Mouse (Mus musculus): ENCODE measurements around the gene Smpd1. TPM values are rescaled to one million over a fixed set of nuclear protein-coding genes. Genes with fewer than 3 reads are reported as not detected.
A peak's percentile ranks its signal among the peaks of the same experiment; 100 is the strongest.

Smpd1 gene
- polyA plus RNA-seq, 1 experiment from 2014 or later: 40.4 TPM

DNA sequence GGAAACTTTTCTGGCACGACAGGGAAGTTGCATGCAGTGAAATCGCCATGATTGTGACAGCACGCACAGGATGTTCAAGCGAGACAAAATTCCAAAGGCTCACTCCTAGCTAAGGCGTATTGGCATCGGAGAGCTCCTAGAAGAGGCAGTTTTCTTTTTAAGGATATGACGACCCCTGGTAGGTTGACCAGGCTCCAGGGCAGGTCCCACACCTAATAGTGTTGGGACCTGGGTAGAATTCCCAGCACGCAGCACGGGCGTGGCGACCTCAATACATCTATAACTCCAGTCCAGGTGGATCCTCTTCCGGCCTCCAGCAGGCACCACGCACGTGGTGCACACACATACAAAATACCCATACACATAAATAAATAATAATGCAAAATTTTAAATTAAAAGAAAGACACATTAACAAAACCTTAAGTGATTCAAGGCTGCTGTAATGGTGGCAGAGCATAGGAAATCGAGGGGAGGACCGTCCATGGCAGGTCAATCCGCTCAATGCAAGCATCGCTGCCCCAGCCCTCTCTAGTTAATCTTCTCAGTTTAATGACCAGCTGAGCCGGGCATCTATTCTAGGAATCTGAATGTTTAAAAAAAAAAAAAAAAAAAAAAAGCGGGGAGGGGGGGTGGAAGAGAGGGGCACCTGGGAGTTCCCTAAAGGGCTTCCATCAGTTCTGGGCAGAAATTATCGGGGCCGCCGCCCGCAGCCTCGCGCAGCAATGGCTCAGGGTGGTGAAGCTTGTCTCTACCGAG, 526 bp upstream of the Smpd1 start:
- Histone ChIP-seq H3K27ac (ENCODE audit: low read length) (no peak overlapping the region), H3K4me1 (ENCODE audit: control insufficient read depth, insufficient read depth, low read length) (0 out of 2 replicates have a peak, but pooled peaks cover 3% of the 10 kb centered on the region), H3K27me3 (ENCODE audit: control insufficient read depth, insufficient read depth, low read length) (no peaks in the 10 kb centered on the region), H3K36me3 (ENCODE audit: control insufficient read depth, insufficient read depth, low read length) (peaks cover 4% of the 10 kb centered on the region), H3K9ac (replicated peaks; ENCODE audit: low read depth, low read length) (peak overlapping the region; percentile 50; the same call in 1 of the 2 replicates), H3K4me2 (replicated peaks; ENCODE audit: low read depth, low read length) (peak overlapping the region; percentile 62), H3K9me3 (ENCODE audit: control insufficient read depth, low read depth, low read length) (no peaks in the 10 kb centered on the region), H3K4me3 (ENCODE audit: low read depth, low read length) (peak overlapping the region; percentile 68)
- WGBS: 32% methylated on average over 26 of the region's 27 CpGs
- no peak for ATAC-seq (ENCODE audit: insufficient number of reproducible peaks, insufficient read depth, low FRiP score, low read depth)

DNA sequence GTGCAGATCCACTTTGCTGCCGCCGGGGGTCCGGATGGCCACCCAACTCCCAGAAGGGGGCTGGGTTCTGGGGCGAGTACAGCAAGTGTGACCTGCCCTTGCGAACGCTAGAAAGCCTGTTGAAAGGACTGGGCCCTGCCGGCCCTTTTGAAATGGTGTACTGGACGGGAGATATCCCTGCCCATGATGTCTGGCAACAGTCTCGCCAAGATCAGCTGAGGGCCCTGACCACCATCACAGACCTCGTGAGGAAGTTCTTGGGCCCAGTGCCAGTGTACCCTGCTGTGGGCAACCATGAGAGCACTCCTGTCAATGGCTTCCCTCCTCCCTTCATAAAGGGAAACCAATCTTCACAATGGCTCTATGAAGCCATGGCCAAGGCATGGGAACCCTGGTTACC, 1.4 kb downstream of the Smpd1 start:
- Histone ChIP-seq H3K4me3 (ENCODE audit: low read depth, low read length) (no peak overlapping the region), H3K27ac (ENCODE audit: low read length) (no peak overlapping the region), H3K4me1 (ENCODE audit: control insufficient read depth, insufficient read depth, low read length) (0 out of 2 replicates have a peak, but pooled peaks cover 3% of the 10 kb centered on the region), H3K4me2 (replicated peaks; ENCODE audit: low read depth, low read length) (no peak overlapping the region), H3K9me3 (ENCODE audit: control insufficient read depth, low read depth, low read length) (no peaks in the 10 kb centered on the region), H3K9ac (replicated peaks; ENCODE audit: low read depth, low read length) (no peak overlapping the region), H3K36me3 (ENCODE audit: control insufficient read depth, insufficient read depth, low read length) (peaks cover 8% of the 10 kb centered on the region), H3K27me3 (ENCODE audit: control insufficient read depth, insufficient read depth, low read length) (no peaks in the 10 kb centered on the region)
- ATAC-seq (ENCODE audit: insufficient number of reproducible peaks, insufficient read depth, low FRiP score, low read depth): no peak
- 83% methylated on average over 10 of the region's 10 CpGs for WGBS

DNA sequence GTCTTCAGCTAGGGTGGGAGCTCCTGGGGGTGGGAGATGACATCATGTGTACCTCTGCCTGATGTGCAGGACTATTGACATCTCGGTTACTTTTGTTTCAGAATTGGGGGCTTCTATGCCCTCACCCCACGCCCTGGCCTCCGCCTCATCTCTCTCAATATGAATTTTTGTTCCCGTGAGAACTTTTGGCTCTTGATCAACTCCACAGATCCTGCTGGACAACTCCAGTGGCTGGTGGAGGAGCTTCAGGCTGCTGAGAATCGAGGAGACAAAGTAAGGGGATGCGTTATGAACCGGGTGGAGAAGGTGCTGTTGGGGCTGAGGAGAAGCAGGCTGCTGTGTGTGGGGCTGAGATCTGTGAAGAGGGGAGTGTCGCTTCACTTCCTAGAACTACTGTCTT, 2.2 kb downstream of the Smpd1 start:
- Histone ChIP-seq H3K4me1 (ENCODE audit: control insufficient read depth, insufficient read depth, low read length) (0 out of 2 replicates have a peak, but pooled peaks cover 3% of the 10 kb centered on the region), H3K27ac (ENCODE audit: low read length) (no peak overlapping the region), H3K4me2 (replicated peaks; ENCODE audit: low read depth, low read length) (no peak overlapping the region), H3K4me3 (ENCODE audit: low read depth, low read length) (no peak overlapping the region), H3K9me3 (ENCODE audit: control insufficient read depth, low read depth, low read length) (no peaks in the 10 kb centered on the region), H3K36me3 (ENCODE audit: control insufficient read depth, insufficient read depth, low read length) (peaks cover 8% of the 10 kb centered on the region), H3K9ac (replicated peaks; ENCODE audit: low read depth, low read length) (no peak overlapping the region), H3K27me3 (ENCODE audit: control insufficient read depth, insufficient read depth, low read length) (no peaks in the 10 kb centered on the region)
- ATAC-seq (ENCODE audit: insufficient number of reproducible peaks, insufficient read depth, low FRiP score, low read depth): no peak
- WGBS: 81% methylated on average over 8 of the region's 8 CpGs

DNA sequence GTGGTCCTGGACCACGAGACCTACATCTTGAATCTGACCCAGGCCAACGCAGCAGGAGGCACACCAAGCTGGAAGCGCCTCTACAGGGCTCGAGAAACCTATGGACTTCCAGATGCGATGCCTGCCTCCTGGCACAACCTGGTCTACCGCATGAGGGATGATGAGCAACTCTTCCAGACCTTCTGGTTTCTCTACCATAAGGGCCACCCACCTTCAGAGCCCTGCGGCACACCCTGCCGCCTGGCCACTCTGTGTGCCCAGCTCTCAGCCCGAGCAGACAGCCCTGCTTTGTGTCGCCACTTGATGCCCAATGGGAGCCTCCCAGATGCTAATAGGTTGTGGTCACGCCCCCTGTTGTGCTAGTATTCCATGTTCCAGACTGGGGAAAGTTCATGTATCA, 3.5 kb downstream of the Smpd1 start:
- no peak overlapping the region for H3K4me3 ChIP-seq (ENCODE audit: low read depth, low read length)
- no peak overlapping the region for H3K9ac ChIP-seq (replicated peaks; ENCODE audit: low read depth, low read length)
- H3K9me3 ChIP-seq (ENCODE audit: control insufficient read depth, low read depth, low read length): no peaks in the 10 kb centered on the region
- no peak overlapping the region for H3K27ac ChIP-seq (ENCODE audit: low read length)
- no peak for ATAC-seq (ENCODE audit: insufficient number of reproducible peaks, insufficient read depth, low FRiP score, low read depth)
- 0 out of 2 replicates have a peak, but pooled peaks cover 3% of the 10 kb centered on the region for H3K4me1 ChIP-seq (ENCODE audit: control insufficient read depth, insufficient read depth, low read length)
- peaks cover 8% of the 10 kb centered on the region for H3K36me3 ChIP-seq (ENCODE audit: control insufficient read depth, insufficient read depth, low read length)
- H3K27me3 ChIP-seq (ENCODE audit: control insufficient read depth, insufficient read depth, low read length): no peaks in the 10 kb centered on the region
- H3K4me2 ChIP-seq (replicated peaks; ENCODE audit: low read depth, low read length): no peak overlapping the region
- 87% methylated on average over 11 of the region's 11 CpGs for WGBS

DNA sequence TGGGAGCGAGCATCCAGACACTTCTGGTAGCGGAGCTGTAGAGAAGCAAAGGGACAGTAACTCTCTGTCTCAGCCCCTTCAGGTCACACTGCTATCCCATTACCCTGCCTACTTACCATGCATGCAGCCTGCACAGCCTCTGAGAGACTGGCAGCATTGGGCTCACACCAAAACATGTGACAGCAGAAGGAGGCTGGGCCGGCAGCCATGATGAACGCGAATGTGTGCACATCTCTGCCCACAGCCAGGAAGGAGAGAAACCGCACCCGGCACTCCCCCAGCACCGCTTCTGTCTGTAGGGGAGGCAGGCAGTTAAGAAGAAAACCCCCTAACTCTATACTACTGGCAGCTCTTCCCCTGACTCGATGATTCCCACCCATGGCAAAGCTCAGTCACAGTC, 4.9 kb downstream of the Smpd1 start:
- WGBS: 86% methylated on average over 9 of the region's 9 CpGs
- no peak overlapping the region for H3K9ac ChIP-seq (replicated peaks; ENCODE audit: low read depth, low read length)
- no peak overlapping the region for H3K4me3 ChIP-seq (ENCODE audit: low read depth, low read length)
- H3K27me3 ChIP-seq (ENCODE audit: control insufficient read depth, insufficient read depth, low read length): no peaks in the 10 kb centered on the region
- ATAC-seq (ENCODE audit: insufficient number of reproducible peaks, insufficient read depth, low FRiP score, low read depth): no peak
- no peaks in the 10 kb centered on the region for H3K9me3 ChIP-seq (ENCODE audit: control insufficient read depth, low read depth, low read length)
- no peak overlapping the region for H3K4me2 ChIP-seq (replicated peaks; ENCODE audit: low read depth, low read length)
- H3K27ac ChIP-seq (ENCODE audit: low read length): no peak overlapping the region
- H3K36me3 ChIP-seq (ENCODE audit: control insufficient read depth, insufficient read depth, low read length): peaks cover 8% of the 10 kb centered on the region
- H3K4me1 ChIP-seq (ENCODE audit: control insufficient read depth, insufficient read depth, low read length): 0 out of 2 replicates have a peak, but pooled peaks cover 3% of the 10 kb centered on the region

DNA sequence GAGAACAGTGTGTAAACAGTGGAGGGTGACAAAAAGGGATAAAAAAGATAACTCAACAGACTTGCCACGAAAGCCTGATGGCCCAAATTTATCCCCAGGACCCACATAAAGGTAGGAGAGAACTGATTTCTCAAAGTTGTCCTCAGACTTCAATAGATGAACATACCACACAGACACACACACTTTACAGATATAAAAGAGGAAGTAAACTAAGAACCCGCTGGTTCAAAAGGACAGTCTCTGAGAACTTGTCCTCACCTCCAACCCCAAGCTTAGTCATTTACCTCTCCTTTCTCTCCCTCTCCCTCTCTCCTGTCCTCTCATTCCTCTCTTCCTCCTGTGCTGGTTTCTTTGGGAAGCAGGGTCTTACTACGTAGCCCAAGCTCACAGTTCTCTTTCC, 8.2 kb downstream of the Smpd1 start:
- no peak overlapping the region for H3K9ac ChIP-seq (replicated peaks; ENCODE audit: low read depth, low read length)
- H3K27me3 ChIP-seq (ENCODE audit: control insufficient read depth, insufficient read depth, low read length): no peaks in the 10 kb centered on the region
- H3K36me3 ChIP-seq (ENCODE audit: control insufficient read depth, insufficient read depth, low read length): peaks cover 26% of the 10 kb centered on the region
- WGBS: 88% methylated on average over 3 of the region's 3 CpGs
- ATAC-seq (ENCODE audit: insufficient number of reproducible peaks, insufficient read depth, low FRiP score, low read depth): no peak
- H3K27ac ChIP-seq (ENCODE audit: low read length): no peak overlapping the region
- no peak overlapping the region for H3K4me3 ChIP-seq (ENCODE audit: low read depth, low read length)
- no peaks in the 10 kb centered on the region for H3K4me1 ChIP-seq (ENCODE audit: control insufficient read depth, insufficient read depth, low read length)
- no peak overlapping the region for H3K4me2 ChIP-seq (replicated peaks; ENCODE audit: low read depth, low read length)
- H3K9me3 ChIP-seq (ENCODE audit: control insufficient read depth, low read depth, low read length): no peaks in the 10 kb centered on the region

DNA sequence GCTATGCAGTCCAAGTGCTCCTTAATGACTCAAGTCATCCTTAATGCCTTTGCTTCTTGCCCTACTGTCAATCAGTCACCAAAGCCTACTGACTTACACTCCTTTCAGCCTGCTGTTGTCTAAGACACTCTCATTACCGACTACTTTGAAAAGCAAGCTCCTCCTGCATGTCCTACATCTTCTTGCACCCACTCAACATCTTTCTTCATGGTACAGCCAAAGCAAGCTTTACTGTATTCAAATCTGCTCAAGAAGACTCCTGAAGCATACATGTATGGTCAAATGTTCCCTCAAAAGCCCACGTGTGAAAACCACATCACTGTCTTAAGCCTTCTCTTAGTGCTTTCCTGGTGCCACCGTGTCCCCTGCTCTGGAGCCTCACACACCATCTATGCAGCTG, 9.2 kb downstream of the Smpd1 start:
- Histone ChIP-seq H3K27ac (ENCODE audit: low read length) (no peak overlapping the region), H3K27me3 (ENCODE audit: control insufficient read depth, insufficient read depth, low read length) (no peaks in the 10 kb centered on the region), H3K9me3 (ENCODE audit: control insufficient read depth, low read depth, low read length) (no peaks in the 10 kb centered on the region), H3K36me3 (ENCODE audit: control insufficient read depth, insufficient read depth, low read length) (peaks cover 22% of the 10 kb centered on the region; the same call in 1 of the 2 replicates), H3K4me3 (ENCODE audit: low read depth, low read length) (no peak overlapping the region), H3K9ac (replicated peaks; ENCODE audit: low read depth, low read length) (no peak overlapping the region), H3K4me2 (replicated peaks; ENCODE audit: low read depth, low read length) (no peak overlapping the region), H3K4me1 (ENCODE audit: control insufficient read depth, insufficient read depth, low read length) (no peaks in the 10 kb centered on the region)
- no peak for ATAC-seq (ENCODE audit: insufficient number of reproducible peaks, insufficient read depth, low FRiP score, low read depth)
- 84% methylated on average over 3 of the region's 3 CpGs for whole genome bisulfite sequencing

DNA sequence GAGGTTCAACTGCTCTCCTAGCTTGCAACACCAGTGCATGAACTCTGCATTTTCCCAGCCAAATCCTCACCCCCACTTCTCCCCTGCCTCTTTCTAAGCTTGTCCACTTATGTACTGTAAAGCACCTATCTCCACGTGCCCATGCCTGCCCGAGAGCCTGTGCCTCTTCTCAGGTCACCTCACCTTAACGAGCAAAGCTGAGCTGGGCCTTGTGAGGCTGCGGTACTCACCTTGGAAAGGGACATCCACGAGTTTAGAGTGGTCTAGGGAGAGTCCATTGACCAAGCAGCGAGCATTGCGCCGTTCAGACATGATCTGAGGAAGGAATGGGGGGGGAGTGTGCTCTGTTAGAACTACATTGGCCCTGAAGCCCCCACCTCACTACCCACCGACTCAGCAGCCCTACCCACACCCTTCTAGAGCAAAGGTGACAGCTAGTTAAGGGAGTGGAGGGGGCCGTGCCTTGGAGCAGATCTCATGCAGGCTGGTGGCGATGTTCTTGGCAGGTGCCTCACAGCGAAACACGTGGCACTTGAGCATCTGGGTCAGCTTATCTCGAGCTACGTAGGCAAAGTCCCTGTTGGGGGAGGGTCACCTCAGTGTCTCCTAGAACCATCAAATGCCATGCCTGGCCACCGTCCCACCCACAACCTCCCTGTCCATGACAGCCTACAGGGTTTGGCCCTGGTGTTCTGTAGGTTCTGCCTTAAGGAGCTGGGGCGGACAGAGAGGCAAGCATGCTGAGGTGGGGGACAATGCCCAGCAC, 11.1 kb downstream of the Smpd1 start:
- Histone ChIP-seq H3K4me1 (ENCODE audit: control insufficient read depth, insufficient read depth, low read length) (peaks cover 15% of the 10 kb centered on the region; the same call in 1 of the 2 replicates), H3K9ac (replicated peaks; ENCODE audit: low read depth, low read length) (no peak overlapping the region), H3K27me3 (ENCODE audit: control insufficient read depth, insufficient read depth, low read length) (no peaks in the 10 kb centered on the region), H3K9me3 (ENCODE audit: control insufficient read depth, low read depth, low read length) (no peaks in the 10 kb centered on the region), H3K36me3 (ENCODE audit: control insufficient read depth, insufficient read depth, low read length) (peaks cover 18% of the 10 kb centered on the region; the same call in 1 of the 2 replicates), H3K4me2 (replicated peaks; ENCODE audit: low read depth, low read length) (no peak overlapping the region), H3K4me3 (ENCODE audit: low read depth, low read length) (no peak overlapping the region), H3K27ac (ENCODE audit: low read length) (no peak overlapping the region)
- no peak for ATAC-seq (ENCODE audit: insufficient number of reproducible peaks, insufficient read depth, low FRiP score, low read depth)
- WGBS: 88% methylated on average over 17 of the region's 17 CpGs

All from stomach, embryonic 14.5 days (tissue).